Mouse (Mus musculus): ENCODE results near the gene Stoml2.

- TF ChIP-seq EP300 (IDR thresholded peaks at IDR 0.05; ENCODE audit: low read depth): no peak
- no peak for TF ChIP-seq CTCF (IDR thresholded peaks at IDR 0.05; ENCODE audit: low read depth)
These were observed 13.2 kb upstream of the Stoml2 start for GRCm38 (mm10) chr4:43044673-43045072.
